Mouse (Mus musculus) forelimb bud, embryonic 11.5 days (tissue): ENCODE results near the gene C130026I21Rik.
"Not testable (repeated sequence)": the region's sequence is repeated elsewhere in the genome, so short reads cannot be mapped to it uniquely, and the experiment has no call there.

Experiments
- DNase-seq: peaks from one replicate; pipeline ENCODE4 v3.0.0-alpha.2; 2012; ENCODE audit warnings: low read depth, low spot score

C130026I21Rik gene

DNA sequence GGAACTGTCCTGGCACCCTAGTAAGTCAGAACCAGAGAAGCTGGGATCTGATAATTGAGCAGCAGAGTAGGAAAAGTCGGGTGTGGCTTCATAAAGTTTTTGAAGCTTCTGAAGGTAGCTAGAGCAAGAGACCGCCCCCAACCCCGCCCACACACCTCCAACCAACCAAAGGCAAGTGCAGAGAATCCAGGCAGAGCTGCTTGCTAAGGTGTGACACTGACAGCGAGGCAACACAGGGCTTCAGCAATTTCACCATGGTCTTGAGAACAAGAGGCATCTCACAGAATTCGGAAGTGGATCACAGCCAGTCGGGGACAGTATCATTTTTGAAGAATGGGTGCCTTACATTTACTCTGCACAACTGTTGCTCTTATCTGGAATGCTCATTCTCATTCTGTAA is at the start of gene C130026I21Rik:
C130026I21Rik (minus strand) TSS at position 101 of the 400 bp plus-strand sequence.
- not testable (repeated sequence) for DNase-seq

DNA sequence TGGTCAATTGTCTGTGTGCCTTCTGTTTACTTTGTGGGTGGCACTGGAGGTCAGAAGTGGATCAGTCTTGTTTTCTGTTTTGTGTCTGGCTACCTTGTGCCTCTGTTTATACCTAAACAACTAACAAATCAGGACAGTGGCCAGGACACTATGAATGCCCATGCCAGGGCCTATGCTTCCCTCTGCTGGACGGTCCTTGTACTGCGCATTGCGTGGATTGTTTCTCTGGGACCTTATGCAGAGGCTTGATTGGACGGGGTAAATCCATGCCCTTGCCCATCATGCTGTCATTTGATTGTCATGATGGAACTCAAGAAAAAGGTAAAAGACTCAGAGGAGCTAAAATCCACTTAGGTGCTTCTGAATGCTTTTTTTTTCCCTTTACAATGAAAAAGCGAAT is 16.7 kb upstream of the C130026I21Rik start:
- DNase-seq, result not testable (repeated sequence)

DNA sequence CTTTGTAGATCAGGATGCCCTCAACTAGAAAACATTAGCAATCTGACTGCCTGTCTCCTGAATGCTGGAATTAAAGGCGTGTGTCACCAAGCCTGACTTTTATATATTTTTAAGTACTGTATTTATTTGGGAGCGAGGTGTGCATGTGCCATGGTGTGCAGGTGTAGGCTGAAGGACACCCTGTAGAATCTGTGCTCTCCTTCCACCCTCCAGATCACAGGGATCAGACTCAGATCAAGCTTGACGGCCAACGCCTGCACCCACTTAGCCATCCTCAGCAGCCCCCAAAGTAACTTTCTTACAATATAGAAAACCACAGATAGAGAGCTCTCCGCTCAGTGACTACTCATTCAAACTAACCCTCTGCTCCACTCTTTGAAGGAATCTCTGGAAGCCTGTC is 6.1 kb upstream of the C130026I21Rik start:
- not testable (repeated sequence) for DNase-seq

DNA sequence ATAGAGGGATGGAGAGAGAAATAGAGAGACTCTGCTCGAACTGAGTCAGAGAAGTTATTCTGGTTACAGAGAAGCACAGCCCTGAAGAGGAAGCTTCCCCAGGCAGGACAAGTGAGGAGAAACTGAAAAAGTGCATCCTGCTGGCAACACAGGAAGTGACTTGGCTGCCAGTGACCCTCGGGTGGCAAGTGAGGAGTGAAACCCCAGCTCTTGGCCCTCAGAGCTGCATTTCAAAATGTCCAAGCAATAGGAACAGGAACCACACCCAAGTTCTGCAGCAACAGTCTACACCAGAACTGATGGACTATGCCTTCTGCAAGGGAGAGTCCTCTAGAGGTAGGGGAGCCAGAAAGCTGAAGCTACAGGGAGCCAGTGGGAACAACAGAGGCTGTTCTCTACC is 11.7 kb downstream of the C130026I21Rik start:
- not testable (repeated sequence) for DNase-seq

DNA sequence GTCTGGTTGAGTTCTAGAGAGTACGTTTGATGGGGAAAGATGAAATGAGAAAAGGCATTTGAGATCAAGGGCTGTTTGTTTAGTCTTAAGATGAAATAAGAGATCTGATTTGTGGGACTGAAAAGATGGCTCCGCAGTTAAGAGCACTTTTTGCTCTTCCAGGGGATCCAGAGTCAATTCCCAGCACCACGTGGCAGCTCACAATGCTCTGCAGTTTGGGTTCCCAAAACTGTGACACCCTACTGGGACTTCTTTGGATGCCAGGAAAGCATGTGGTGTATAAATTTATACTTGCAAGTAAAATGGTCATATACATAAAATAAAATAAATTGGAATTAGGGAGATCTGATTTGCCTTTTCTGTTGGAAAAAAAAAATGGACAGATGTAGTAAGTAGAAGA is 15.1 kb downstream of the C130026I21Rik start:
- not testable (repeated sequence) for DNase-seq

DNA sequence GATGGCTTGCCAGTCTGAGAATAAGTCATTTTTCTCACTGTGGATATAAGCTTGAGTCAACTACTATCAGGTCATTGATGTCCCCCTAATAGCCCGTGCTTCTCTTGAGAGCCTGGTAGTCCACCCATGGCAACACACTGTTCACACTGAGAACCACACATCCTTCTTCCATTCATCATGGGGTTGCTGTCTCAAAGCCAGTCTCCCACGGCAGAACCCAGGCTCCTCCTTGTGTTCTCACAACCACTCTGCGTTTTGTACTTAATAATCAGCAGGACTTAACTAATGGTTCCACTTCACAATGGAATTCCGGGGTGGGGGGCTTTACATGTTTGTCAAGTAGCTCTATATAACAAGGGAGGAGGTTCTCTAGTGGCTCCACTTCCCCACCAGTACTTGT is 19.2 kb downstream of the C130026I21Rik start:
- not testable (repeated sequence) for DNase-seq

DNA sequence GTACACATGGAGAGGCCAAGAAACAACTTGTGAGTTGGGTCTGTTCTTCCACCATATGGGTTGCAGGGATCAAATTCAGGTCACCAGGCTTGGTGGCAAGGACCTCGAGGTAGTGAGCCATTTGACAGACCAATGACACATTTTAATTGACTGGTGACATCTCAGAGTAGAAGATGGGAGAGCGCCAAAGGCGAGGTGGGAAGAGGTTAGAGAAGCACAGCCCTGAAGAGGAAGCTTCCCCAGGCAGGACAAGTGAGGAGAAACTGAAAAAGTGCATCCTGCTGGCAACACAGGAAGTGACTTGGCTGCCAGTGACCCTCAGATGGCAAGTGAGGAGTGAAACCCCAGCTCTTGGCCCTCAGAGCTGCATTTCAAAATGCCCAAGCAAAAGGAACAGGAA is 21.4 kb downstream of the C130026I21Rik start:
- DNase-seq, result not testable (repeated sequence)

DNA sequence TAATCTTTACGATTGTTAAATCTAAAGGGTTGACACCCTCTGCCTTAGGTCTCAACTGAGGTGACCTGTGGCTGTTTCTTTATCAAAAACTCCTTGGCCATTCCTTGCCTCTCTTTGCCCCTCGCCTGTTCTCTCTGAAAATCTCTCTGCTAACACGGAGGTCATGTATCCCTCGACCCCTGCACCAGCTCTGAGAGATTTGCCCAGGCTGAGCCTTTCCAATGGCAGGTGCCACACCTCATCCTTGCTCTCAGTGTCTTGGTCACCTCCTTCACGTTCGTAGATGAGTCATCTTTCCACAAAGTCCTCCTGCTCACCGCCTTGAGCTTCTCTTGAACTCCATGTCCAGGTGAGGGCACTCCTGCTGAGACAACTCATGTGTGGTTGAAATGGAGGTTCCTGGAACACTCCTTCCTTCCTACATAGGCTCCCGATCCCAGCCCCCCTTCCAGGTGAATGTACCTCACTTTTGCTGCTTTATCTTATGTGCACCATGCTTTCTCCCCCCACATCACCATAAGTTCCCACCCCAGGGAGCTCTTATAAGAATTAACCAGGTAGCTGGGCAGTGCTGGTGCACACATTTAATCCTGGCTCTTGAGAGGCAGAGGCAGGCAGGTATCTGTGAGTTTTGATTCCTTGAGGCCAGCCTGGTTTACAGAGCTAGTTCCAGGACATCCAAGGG is 23.4 kb downstream of the C130026I21Rik start:
- not testable (repeated sequence) for DNase-seq

DNA sequence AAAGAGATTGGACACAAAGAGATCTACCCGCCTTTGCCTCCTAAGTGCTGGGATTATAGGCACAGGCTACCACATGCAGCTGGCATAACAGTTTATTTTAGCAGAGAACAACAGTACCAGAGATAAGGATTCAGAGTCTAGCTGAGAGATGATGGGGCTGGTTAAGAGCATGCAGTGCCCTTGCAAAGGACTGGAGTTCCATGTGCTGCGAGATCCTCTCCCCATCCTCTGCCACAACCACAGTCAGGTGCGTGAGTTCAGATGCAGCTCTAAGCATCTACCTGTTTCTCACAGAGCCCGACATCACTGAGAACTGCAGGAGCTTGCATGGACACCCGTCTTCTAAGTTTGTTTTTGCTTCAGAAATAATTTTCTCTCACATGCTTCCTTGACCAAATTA is 24.1 kb downstream of the C130026I21Rik start:
- not testable (repeated sequence) for DNase-seq

DNA sequence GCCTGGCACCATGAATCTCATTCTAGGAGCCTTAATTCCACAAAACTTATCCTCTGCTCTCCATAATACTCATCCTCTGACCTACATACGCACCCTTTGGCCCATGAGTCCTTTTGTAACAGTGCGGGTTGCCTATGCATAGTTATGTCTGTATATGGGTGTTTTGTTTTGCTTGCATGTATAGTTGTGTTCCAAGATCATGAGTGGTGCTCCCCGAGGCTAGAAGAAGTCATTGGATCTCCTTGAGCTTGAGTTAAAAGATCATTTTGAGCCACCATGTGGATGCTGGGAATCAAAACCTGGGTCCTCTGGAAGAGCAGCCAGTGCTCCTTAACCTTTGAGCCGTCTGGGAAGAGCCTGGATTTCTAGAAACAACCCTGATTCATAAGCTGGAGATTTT is 25.4 kb downstream of the C130026I21Rik start:
- not testable (repeated sequence) for DNase-seq

DNA sequence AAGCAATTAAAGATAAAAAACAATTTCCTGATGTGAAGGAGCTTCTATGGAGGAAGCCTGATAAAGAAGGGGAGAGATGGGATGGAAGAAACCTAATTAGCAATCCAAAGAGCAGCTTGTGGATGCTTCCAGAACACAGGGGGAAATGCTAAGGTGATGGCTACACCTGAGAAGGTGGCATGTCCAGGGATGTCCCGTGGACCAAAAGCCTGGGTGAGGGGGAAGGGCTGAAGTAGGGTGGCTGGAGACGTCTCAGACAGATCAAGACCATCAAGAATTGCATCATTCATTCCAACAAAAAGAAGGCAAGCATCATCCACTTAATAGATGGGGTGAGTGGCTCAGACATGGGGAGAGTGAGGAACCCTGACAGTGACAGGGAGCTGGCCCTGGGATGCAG is 27.3 kb downstream of the C130026I21Rik start:
- not testable (repeated sequence) for DNase-seq

DNA sequence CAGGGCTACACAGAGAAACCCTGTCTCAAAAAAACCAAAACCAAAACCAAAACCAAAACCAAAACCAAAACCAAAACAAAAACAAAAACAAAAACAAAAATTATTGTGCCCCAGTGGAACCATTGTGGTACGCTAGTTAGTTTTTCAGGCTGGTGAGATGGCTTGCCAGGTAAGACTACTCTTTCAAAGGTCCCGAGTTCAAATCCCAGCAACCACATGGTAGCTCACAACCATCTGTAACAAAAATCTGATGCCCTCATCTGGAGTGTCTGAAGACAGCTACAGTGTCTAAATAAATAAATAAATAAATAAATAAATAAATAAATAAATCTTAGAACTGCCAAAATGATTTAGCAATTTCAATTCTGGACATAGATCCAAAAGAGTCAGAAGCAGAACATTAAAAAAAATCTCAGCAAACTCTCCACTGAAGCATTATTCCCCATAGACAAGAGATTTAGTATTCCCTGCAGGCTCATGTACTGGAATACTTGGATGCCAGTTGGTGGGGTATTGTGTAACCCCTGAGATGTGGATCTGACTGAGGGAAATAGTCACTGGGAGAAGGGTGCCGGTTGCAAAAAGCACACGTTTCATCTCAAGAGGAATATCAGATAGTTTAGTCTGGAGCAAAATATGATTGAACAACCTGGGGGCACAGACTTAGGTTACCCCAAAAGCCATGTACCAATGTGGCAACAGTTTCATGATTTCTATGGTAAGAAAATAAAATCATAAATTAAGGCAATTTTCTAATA is 31.2 kb downstream of the C130026I21Rik start:
- not testable (repeated sequence) for DNase-seq

DNA sequence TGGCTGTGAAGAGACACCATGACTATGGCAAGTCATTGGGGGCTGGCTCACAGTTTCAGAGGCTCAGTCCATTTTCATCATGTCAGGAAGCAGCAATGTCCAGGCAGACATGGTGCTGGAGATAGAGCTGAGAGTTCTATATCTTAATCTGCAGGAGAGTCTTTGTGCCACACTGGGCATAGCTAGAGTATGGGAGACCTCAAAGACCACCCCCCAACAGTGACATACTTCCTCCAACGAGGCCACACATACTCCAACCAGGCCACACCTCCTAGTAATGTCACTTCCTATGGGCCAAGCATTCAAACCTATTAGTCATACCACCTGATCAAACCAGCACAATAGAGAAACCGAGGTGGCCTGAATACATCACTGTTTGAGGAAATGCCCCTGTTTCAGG is 63.8 kb downstream of the C130026I21Rik start:
- not testable (repeated sequence) for DNase-seq

DNA sequence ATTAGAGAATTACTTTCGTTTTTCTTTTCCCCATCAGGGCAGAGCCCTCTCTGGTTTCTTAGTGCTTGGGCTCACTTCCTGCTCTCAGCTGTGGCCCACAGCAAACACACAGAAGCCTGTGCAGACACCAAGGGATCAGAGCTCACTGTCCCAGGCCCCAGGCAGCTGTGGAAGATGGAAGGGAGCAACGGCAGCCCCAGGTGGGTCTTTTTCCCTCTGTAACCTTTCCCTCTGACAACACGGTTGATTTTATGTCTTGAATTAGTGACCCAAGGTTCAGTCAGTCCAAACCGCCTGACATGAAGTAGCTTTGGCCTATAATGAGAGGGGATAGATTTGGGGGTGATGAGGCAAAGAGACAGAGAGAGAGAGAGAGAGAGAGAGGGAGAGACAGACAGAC is 70.8 kb downstream of the C130026I21Rik start:
- not testable (repeated sequence) for DNase-seq

DNA sequence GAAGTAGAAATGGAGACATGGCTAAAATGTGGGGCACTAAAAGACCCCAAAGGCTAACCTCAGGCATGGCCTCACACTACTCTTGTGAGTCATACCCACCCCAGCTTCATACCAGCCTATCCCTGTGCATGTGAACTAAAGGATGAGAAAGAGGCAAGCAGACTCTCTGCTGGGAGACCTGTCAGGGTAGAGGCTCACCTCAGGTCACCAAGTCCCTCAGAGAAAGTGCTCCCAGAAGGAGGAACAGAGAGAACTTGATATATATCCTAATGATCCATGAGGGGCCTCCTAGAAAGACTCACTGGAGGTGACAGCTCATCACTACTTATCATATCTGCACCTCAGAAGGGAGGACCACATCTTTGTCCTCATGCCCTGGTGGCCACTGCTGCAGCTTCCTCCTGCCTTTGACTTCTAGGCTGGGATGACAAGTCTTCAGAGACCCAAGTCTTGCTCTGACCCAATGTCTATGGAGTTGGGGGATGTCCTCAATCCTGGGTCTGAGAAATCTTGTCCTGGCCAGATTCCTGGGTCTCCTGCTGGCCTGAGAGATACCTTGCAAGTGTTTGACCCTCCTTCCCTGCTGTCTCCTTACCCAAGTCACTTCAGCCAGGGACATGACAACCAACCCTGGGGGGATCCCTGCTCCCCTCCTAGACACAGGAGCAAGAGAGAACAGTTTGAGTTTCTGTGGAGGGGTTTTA is 71.6 kb downstream of the C130026I21Rik start:
- not testable (repeated sequence) for DNase-seq

DNA sequence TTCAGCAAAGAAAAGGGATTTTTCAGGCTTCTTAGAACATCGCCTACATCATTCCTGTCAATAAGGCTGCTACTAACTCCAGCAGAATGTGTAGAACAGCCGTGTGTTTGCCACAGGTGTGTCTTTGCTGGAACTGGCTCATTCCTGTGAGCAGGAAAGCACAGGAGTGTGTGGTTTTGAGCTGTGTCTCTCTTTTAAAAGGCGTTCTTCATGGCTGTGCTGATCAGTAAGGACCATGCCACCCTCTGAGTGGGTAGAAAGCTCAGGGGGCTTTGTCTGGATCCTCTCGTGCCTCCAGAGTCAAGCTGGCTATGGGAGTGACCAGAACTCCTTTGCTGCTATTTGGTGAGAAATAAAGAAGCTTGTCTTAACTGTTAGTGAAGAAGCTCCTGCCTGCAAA is 73.6 kb downstream of the C130026I21Rik start:
- DNase-seq, result not testable (repeated sequence)

DNA sequence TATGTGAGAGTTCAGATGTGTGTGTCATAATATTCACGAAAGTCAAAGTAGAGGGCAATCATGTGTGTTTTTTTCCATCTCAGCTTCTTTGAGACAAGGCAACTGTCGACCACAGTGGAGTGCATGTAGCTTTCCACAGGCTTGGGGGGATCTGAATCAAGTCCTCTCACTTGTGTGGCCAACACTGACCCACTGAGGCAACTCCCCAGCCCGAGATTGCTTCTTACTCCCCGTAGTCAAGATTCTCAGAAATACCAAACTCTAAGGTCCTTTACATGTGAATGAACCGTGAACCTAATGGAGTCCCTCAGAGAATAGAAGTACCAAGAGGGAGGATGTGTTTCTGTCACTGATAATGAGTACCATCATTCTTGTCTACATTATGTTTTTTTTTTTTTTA is 76.6 kb downstream of the C130026I21Rik start:
- DNase-seq, result not testable (repeated sequence)

DNA sequence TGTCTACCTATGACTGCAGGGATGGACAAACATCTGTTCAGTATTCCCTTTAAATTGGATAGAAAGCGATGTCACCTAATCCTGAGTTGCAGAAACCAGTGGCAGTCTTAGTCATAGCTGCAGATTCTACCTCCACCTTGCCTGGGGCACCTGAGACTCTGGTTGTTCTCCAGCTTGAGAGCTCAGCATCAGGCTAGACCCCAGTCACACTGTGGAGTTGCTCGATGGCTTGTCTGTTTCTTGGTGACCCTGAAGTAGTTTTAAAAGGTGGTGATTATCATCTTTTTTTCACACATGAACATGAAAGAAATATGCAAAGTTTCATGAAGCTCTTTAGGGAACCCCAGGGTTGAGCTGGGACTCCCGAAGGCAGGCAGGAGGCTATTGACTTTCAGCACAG is 88.4 kb downstream of the C130026I21Rik start:
- not testable (repeated sequence) for DNase-seq

DNA sequence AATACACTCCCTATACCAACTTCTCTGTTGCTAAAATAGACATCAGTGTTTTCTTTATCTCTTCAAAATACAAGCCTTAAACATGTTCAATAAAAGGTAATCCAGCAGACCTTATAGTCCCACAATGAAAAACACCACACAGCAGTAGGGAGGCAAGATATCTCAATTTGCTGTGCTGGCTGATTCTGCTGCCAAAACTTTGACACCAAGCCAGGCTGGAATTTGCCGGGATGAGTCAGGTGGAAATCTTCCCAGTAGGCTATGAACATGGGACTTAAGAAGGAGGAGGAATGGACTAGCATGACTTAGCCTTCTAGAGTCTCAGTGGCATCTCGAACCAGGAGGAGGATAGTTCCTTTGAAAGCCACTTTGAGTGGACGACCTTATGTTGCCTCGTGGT is 91.4 kb downstream of the C130026I21Rik start:
- DNase-seq, result not testable (repeated sequence)

DNA sequence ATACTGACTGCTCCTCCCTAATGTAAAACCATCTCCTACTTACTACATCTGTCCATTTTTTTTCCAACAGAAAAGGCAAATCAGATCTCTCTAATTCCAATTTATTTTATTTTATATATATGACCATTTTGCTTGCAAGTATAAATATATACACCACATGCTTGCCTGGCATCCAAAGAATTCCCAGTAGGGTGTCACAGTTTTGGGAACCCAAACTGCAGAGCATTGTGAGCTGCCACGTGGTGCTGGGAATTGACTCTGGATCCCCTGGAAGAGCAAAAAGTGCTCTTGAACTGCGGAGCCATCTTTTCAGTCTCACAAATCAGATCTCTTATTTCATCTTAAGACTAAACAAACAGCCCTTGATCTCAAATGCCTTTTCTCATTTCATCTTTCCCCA is 107.5 kb downstream of the C130026I21Rik start:
- DNase-seq, result not testable (repeated sequence)

DNA sequence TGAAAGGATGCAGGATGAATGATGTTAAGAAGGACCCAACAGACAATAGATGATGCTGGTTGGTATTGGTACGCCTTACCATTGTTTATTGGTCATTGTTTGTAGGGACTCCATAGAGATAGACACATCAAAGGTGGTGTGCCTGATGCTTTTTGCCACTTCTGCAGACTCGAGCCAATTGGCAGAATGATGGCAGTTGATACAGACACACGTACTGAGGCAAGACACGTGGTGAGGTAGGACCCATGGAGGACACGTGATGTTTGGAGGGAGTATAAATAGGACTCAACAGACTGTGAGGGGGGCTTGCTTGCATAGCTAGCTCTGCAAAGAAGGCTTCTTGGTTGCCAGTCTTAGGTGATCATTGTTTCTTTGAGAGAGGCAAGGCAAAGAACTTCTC is 115.2 kb downstream of the C130026I21Rik start:
- DNase-seq, result not testable (repeated sequence)

DNA sequence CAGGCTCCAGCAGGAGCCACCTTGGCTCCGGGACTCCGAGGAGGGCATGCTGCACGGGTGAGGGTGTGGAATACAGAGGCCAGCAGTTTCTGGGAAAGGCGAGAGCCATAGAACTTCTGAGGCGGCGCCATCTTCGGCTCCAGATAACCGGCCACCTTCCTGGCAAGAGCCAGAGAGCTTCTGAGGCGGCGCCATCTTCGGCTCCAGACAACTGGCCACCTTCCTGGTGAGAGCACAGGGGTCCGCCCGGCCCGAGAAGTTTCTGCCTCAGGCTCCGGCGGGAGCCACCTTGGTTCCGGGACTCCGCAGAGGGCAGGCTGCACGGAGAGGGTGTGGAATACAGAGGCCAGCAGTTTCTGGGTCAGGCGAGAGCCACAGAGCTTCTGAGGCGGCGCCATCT is 136.7 kb downstream of the C130026I21Rik start:
- DNase-seq, result not testable (repeated sequence)
